Mouse (Mus musculus): ENCODE measurements around the gene Cryab.

- no peak for TF ChIP-seq CHD2 (IDR thresholded peaks at IDR 0.05; ENCODE audit: low read depth, low read length)
- no peak for TF ChIP-seq ZNF384 (IDR thresholded peaks at IDR 0.05; ENCODE audit: low read depth, low read length)
- no peak for TF ChIP-seq MAFK (IDR thresholded peaks at IDR 0.05; ENCODE audit: insufficient read depth, low read depth, low read length)
- no peak for TF ChIP-seq HCFC1 (IDR thresholded peaks at IDR 0.05; ENCODE audit: borderline replicate concordance, insufficient read depth, low read length)
- no peak for TF ChIP-seq ZC3H11A (IDR thresholded peaks at IDR 0.05; ENCODE audit: borderline replicate concordance, low read depth, low read length)
Observed at GRCm38 (mm10) chr9:50718878-50719277, 32.2 kb upstream of the Cryab start.
